Mouse (Mus musculus): ENCODE data around the gene Irf2bp1. TPM values are rescaled to one million over a fixed set of nuclear protein-coding genes. Genes with fewer than 3 reads are reported as not detected.

The Irf2bp1 gene
- polyA plus RNA-seq, 1 experiment: 217 TPM

GRCm38 (mm10) chr7:19046286-19047069 lies 42.6 kb downstream of the Irf2bp1 start:
- TF ChIP-seq GATA1 (IDR thresholded peaks at IDR 0.05; ENCODE audit: low read length): no peak

- no peak for TF ChIP-seq GATA1 (IDR thresholded peaks at IDR 0.05; ENCODE audit: low read length)
Observed at GRCm38 (mm10) chr7:19048006-19048527, 44.2 kb downstream of the Irf2bp1 start.

- no peak for TF ChIP-seq GATA1 (IDR thresholded peaks at IDR 0.05; ENCODE audit: low read length)
Observed at GRCm38 (mm10) chr7:19049252-19049651, 45.4 kb downstream of the Irf2bp1 start.

- TF ChIP-seq GATA1 (IDR thresholded peaks at IDR 0.05; ENCODE audit: low read length): no peak
Observed at GRCm38 (mm10) chr7:19050172-19050571, 46.3 kb downstream of the Irf2bp1 start.

GRCm38 (mm10) chr7:19051161-19051560 lies 47.3 kb downstream of the Irf2bp1 start:
- TF ChIP-seq GATA1 (IDR thresholded peaks at IDR 0.05; ENCODE audit: low read length): no peak

- no peak for TF ChIP-seq GATA1 (IDR thresholded peaks at IDR 0.05; ENCODE audit: low read length)
Observed at GRCm38 (mm10) chr7:19052345-19053135, 48.7 kb downstream of the Irf2bp1 start.

GRCm38 (mm10) chr7:19053136-19053532 lies 49.3 kb downstream of the Irf2bp1 start:
- TF ChIP-seq GATA1 (IDR thresholded peaks at IDR 0.05; ENCODE audit: low read length): no peak

- TF ChIP-seq GATA1 (IDR thresholded peaks at IDR 0.05; ENCODE audit: low read length): no peak
Observed at GRCm38 (mm10) chr7:19054047-19054776, 50.4 kb downstream of the Irf2bp1 start, which contains the start of gene Rsph6a. Rsph6a (plus strand) TSS chr7:19054690.

GRCm38 (mm10) chr7:19054777-19055076 lies 50.9 kb downstream of the Irf2bp1 start:
- TF ChIP-seq GATA1 (IDR thresholded peaks at IDR 0.05; ENCODE audit: low read length): no peak

- TF ChIP-seq GATA1 (IDR thresholded peaks at IDR 0.05; ENCODE audit: low read length): no peak
Observed at GRCm38 (mm10) chr7:19055108-19055507, 51.3 kb downstream of the Irf2bp1 start.

Other genes starting within 250 kb of the Irf2bp1 start
- not detected in 2 replicates for gene Psg19, start 205.5 kb upstream of the Irf2bp1 start, polyA plus RNA-seq (2012)
- gene Psg17, start 182.4 kb upstream of the Irf2bp1 start, polyA plus RNA-seq (2012): not detected in 2 replicates
- not detected in 2 replicates for gene Mill2, start 164.1 kb upstream of the Irf2bp1 start, polyA plus RNA-seq (2012)
- not detected in 2 replicates for gene Pglyrp1, start 132.7 kb upstream of the Irf2bp1 start, polyA plus RNA-seq (2012)
- gene Ccdc61, start 93.6 kb upstream of the Irf2bp1 start, polyA plus RNA-seq (2012): 81.8 and 103 TPM in 2 replicates
- not detected in 2 replicates for gene Nova2, start 78.2 kb upstream of the Irf2bp1 start, polyA plus RNA-seq (2012)
- gene Nanos2, start 16.6 kb upstream of the Irf2bp1 start, polyA plus RNA-seq (2012): not detected in 2 replicates
- gene Mypop, start 12.8 kb upstream of the Irf2bp1 start, polyA plus RNA-seq (2012): 32.1 and 38.6 TPM in 2 replicates
- gene Foxa3, start 19.5 kb downstream of the Irf2bp1 start, polyA plus RNA-seq (2012): 0.04 TPM in 1 of 2 replicates, not detected in the other
- 336 and 348 TPM in 2 replicates for gene Sympk, start 20.3 kb downstream of the Irf2bp1 start, polyA plus RNA-seq (2012)
- gene Rsph6a, start 50.6 kb downstream of the Irf2bp1 start, polyA plus RNA-seq (2012): 0.04 and 0.06 TPM in 2 replicates
- gene Dmwd, start 72.2 kb downstream of the Irf2bp1 start, polyA plus RNA-seq (2012): 170 and 197 TPM in 2 replicates
- gene Dmpk, start 79.8 kb downstream of the Irf2bp1 start, polyA plus RNA-seq (2012): 71.8 and 88.9 TPM in 2 replicates
- 20.3 and 21.4 TPM in 2 replicates for gene Six5, start 90.5 kb downstream of the Irf2bp1 start, polyA plus RNA-seq (2012)
- not detected in 2 replicates for gene Gm4969, start 114.3 kb downstream of the Irf2bp1 start, polyA plus RNA-seq (2012)
- gene Fbxo46, start 115.8 kb downstream of the Irf2bp1 start, polyA plus RNA-seq (2012): 26.5 and 28.7 TPM in 2 replicates
- 11.6 and 11.8 TPM in 2 replicates for gene Qpctl, start 145.2 kb downstream of the Irf2bp1 start, polyA plus RNA-seq (2012)
- gene Snrpd2, start 145.7 kb downstream of the Irf2bp1 start, polyA plus RNA-seq (2012): 80.6 and 135 TPM in 2 replicates
- gene Gipr, start 162.1 kb downstream of the Irf2bp1 start, polyA plus RNA-seq (2012): 2.0 and 3.0 TPM in 2 replicates
- gene Eml2, start 172.4 kb downstream of the Irf2bp1 start, polyA plus RNA-seq (2012): 26.9 and 30.2 TPM in 2 replicates
- 0.11 and 0.17 TPM in 2 replicates for gene Gpr4, start 208.5 kb downstream of the Irf2bp1 start, polyA plus RNA-seq (2012)
- 15.7 and 17.2 TPM in 2 replicates for gene Opa3, start 224.3 kb downstream of the Irf2bp1 start, polyA plus RNA-seq (2012)

Measured in G1E-ER4 (cell line).